Mouse (Mus musculus): ENCODE data around the gene Iffo2. TPM values are rescaled to one million over a fixed set of nuclear protein-coding genes. Genes with fewer than 3 reads are reported as not detected.
A peak's percentile ranks its signal among the peaks of the same experiment; 100 is the strongest.

Gene Iffo2
- polyA plus RNA-seq, 1 experiment: 11.0 TPM

DNA sequence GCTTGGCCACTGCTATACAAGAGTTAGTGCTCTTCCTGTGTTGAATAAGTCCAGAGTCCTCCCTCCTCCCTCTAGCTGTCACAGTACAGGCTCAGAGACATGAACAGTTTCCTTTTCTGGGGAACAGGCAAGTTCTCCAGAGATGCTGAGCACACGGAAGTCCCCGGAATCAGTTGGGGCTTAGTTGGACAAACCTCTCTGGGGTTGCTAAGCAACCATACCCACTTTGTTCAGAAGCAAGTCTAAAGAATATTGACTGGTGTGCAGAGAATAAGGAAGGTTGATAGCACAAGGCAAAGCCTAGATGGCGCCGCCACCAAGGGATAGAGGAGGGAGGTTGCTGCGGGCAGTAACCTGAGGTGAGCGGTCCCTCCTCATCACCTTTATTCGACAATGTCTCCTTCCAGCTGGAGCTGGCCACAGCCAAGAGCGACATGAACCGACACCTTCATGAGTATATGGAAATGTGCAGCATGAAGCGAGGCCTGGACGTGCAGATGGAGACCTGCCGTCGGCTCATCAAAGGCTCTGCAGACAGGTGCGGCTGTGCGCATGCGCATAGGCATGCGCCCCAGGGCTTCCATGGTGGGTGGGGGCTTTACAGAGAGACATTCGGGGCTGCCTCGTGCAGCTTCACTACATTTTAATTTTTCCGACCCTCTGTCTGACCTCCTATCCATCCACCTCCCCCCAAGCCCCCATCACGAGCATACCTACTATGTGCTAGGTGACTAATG, 84.3 kb downstream of the Iffo2 start:
- no peak for TF ChIP-seq POLR2A (IDR thresholded peaks at IDR 0.05; ENCODE audit: borderline replicate concordance, extremely low read depth, insufficient read depth, insufficient read length, poor library complexity, severe bottlenecking)
- TF ChIP-seq CTCF (IDR thresholded peaks at IDR 0.05; ENCODE audit: borderline replicate concordance, extremely low read depth, insufficient read depth, insufficient read length): no peak

DNA sequence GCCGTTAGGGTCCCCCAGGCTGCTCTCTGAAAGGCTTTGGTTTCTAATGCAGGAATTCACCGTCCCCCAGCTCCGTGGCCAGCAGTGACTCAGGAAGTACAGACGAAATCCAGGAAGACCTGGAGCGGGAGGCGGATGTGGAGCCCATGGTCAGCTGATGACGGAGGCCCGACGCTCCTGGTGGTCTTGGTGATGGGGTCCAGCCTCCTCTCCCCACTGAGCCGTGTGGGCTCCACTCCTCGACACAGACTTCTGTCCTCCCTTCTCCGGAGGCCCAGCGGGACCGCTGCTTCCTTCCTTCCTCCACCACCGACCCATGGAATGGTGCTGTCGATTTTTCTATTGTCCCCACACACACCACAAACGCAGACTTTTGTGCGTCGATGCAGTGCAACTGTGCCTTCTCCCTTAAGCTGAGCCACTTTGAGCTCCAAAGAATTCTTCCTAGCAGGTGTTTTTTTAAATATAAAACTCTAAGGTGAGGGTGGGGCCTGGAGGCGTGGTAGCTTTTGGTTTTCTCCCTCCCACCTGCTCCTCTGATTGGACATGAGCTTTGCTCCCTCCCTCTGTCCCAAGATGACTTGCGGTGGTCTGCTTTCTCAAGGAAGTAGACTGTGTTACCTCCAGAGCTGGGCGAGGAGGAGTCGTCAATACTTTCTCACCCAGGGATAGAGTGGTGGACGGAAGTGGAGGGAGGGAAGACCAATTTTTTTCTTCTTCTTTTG, 86.1 kb downstream of the Iffo2 start:
- peak; percentile 91 for DNase-seq (ENCODE audit: low read depth)

More for the DNA sequence above, 84.3 kb downstream of the Iffo2 start:
- no peak for DNase-seq (ENCODE audit: low read depth)

DNA sequence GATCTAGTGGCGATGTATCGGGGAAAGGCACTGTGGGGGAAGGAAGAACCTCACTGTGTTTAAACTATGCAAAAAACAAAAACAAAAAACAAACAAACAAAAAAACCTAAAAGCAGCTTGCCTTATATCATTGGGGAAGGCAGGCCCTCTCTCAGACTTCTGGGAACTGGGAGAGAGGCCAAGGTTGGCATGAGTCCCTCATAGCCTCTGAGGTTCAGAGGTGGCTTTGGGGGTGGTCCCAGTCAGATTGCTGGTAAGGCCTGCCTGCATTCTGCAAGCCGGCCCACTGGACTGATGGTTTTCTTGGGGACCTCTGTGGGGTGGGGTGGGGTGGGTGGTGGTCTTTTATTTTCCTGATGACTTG, 86.6 kb downstream of the Iffo2 start:
- TF ChIP-seq CTCF (IDR thresholded peaks at IDR 0.05; ENCODE audit: borderline replicate concordance, extremely low read depth, insufficient read depth, insufficient read length): no peak
- TF ChIP-seq POLR2A (IDR thresholded peaks at IDR 0.05; ENCODE audit: borderline replicate concordance, extremely low read depth, insufficient read depth, insufficient read length, poor library complexity, severe bottlenecking): no peak
- DNase-seq (ENCODE audit: low read depth): peak; percentile 47

More for the DNA sequence above, 86.1 kb downstream of the Iffo2 start:
- TF ChIP-seq POLR2A (IDR thresholded peaks at IDR 0.05; ENCODE audit: borderline replicate concordance, extremely low read depth, insufficient read depth, insufficient read length, poor library complexity, severe bottlenecking) (no peak), CTCF (IDR thresholded peaks at IDR 0.05; ENCODE audit: borderline replicate concordance, extremely low read depth, insufficient read depth, insufficient read length) (no peak)

DNA sequence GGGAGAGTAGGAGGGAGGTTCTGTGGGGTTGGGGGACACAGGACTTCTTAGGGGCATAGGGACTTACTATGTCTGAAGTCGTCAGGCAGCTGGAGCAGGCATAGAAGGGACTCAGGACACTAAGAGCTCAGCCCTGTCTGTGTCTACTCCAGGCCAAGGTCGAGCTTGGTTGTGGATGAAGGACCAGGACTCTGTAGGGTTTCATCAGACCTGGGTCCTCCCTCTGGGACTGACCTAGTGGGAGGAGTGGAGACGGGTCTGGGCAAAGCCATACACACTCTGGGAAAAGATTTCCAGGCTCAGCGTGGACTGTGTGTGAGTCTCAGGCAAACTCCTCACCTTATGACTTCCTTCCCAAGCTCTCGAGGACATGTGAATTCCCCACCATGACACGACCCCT, 89.4 kb downstream of the Iffo2 start:
- no peak for TF ChIP-seq CTCF (IDR thresholded peaks at IDR 0.05; ENCODE audit: borderline replicate concordance, extremely low read depth, insufficient read depth, insufficient read length)
- no peak for TF ChIP-seq POLR2A (IDR thresholded peaks at IDR 0.05; ENCODE audit: borderline replicate concordance, extremely low read depth, insufficient read depth, insufficient read length, poor library complexity, severe bottlenecking)

GRCm38 (mm10) chr4:139622373-139623282, 92.3 kb downstream of the Iffo2 start, which contains the start of gene Aldh4a1:
TSS of gene Aldh4a1 (plus strand) at chr4:139622866.
- peak; percentile 99 for DNase-seq (ENCODE audit: low read depth)
- TF ChIP-seq POLR2A (IDR thresholded peaks at IDR 0.05; ENCODE audit: borderline replicate concordance, extremely low read depth, insufficient read depth, insufficient read length, poor library complexity, severe bottlenecking) (peak; percentile 60; the same call in 1 of the 2 replicates), CTCF (IDR thresholded peaks at IDR 0.05; ENCODE audit: borderline replicate concordance, extremely low read depth, insufficient read depth, insufficient read length) (no peak)

More for the DNA sequence above, 89.4 kb downstream of the Iffo2 start:
- DNase-seq (ENCODE audit: low read depth): no peak

DNA sequence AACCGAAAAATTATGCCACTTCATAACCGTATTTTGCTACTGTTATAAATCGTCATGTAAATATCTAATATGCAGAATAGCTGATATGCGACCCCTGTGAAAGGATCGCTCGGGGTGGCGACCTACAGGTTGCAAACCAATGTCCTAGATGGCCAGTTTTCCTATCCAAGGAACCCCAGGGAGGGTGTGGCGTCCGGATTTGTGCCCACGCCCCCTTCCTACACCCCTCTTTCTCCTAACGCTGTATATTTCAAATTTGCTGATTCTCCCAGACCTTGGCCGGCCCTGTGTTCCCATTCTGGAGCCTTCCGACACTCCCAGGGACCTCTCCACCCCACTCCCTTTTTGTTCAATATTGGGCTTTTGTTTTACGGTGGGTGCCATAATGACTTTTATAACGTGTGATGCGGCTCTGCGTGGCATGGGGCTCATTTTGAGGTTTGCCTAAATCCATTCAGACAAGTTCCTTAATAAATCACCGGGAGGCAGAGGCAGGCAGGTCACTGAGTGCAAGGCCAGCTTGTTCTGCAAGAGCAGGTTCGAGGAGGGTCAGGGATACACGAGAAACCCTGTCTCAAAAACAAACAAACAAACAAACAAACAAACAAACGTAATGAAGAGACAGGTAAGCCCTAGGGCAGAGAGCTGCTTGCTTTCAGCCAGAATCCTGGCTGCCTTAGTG, 93.2 kb downstream of the Iffo2 start:
- no peak for TF ChIP-seq CTCF (IDR thresholded peaks at IDR 0.05; ENCODE audit: borderline replicate concordance, extremely low read depth, insufficient read depth, insufficient read length)
- no peak for DNase-seq (ENCODE audit: low read depth)

DNA sequence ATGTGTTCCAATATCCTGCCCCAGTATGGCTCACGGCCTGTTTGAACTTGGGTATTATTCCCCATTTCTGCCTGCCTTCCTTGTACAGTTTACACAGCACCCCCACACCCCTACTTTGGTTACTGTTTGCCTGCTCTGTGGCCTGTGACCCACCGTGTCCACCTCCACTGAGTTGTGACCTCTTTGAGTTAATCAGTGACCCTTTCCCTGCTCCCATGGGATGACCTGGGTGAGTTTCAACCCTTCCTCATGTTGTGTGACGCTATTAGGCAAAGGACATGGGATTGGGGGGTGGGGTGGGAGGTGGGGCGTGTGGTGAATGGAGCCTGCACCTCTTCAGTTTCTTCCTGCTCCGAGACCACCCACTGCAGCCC, 93.8 kb downstream of the Iffo2 start:
- no peak for TF ChIP-seq CTCF (IDR thresholded peaks at IDR 0.05; ENCODE audit: borderline replicate concordance, extremely low read depth, insufficient read depth, insufficient read length)
- no peak for TF ChIP-seq POLR2A (IDR thresholded peaks at IDR 0.05; ENCODE audit: borderline replicate concordance, extremely low read depth, insufficient read depth, insufficient read length, poor library complexity, severe bottlenecking)
- no peak for DNase-seq (ENCODE audit: low read depth)

DNA sequence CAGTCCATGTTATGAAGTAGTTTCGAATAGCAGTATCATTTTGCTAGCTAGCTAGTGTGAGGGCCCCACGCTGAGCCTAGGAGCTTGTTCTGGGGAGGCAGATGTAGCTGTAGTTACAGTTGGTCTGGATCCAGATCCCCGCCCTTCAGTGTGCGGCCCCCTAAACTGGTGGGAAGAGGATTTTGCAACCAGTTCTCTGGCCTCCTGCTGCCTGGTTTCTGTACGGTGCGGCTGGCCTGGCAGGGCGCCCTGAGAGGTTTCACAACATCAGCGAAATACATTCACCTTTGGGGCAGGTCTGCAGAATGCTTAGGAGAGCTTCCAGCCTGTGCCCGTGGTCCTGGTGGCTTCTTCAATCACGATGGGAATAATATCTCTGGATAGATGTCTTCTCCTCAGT, 94.4 kb downstream of the Iffo2 start:
- TF ChIP-seq POLR2A (IDR thresholded peaks at IDR 0.05; ENCODE audit: borderline replicate concordance, extremely low read depth, insufficient read depth, insufficient read length, poor library complexity, severe bottlenecking) (no peak), CTCF (IDR thresholded peaks at IDR 0.05; ENCODE audit: borderline replicate concordance, extremely low read depth, insufficient read depth, insufficient read length) (no peak)
- no peak for DNase-seq (ENCODE audit: low read depth)

DNA sequence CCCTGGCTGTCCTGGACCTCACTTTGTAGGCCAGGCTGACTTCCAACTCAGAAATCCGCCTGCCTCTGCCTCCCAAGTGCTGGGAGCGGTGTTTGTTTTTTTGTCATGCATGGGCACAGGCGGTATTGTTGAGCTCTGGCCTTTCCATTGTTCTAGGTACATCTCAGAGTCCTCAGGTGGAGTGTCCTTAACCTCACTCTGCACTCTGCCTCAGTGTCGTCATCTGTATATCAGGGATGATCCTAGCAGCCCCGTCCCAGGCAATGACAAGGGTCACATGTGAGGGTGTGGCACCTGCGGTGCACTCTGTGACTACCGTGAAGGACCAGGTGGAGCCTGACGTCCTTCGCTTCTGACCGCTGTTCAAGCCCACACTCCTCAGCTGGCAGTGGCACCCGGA, 97.0 kb downstream of the Iffo2 start:
- DNase-seq (ENCODE audit: low read depth): no peak
- TF ChIP-seq POLR2A (IDR thresholded peaks at IDR 0.05; ENCODE audit: borderline replicate concordance, extremely low read depth, insufficient read depth, insufficient read length, poor library complexity, severe bottlenecking): no peak
- no peak for TF ChIP-seq CTCF (IDR thresholded peaks at IDR 0.05; ENCODE audit: borderline replicate concordance, extremely low read depth, insufficient read depth, insufficient read length)

GRCm38 (mm10) chr4:139630171-139630570, 99.8 kb downstream of the Iffo2 start:
- no peak for TF ChIP-seq POLR2A (IDR thresholded peaks at IDR 0.05; ENCODE audit: borderline replicate concordance, extremely low read depth, insufficient read depth, insufficient read length, poor library complexity, severe bottlenecking)
- TF ChIP-seq CTCF (IDR thresholded peaks at IDR 0.05; ENCODE audit: borderline replicate concordance, extremely low read depth, insufficient read depth, insufficient read length): peak; percentile 8; the same call in 1 of the 2 replicates
- no peak for DNase-seq (ENCODE audit: low read depth)

Data from brain, embryonic 14.5 days (tissue).